Mouse (Mus musculus): ENCODE measurements around the gene Cep95. TPM values are rescaled to one million over a fixed set of nuclear protein-coding genes. Genes with fewer than 3 reads are reported as not detected.

Cep95 gene
- total and polyA plus RNA-seq, 3 experiments: 17.5 to 21.7 (median 19.3) TPM

DNA sequence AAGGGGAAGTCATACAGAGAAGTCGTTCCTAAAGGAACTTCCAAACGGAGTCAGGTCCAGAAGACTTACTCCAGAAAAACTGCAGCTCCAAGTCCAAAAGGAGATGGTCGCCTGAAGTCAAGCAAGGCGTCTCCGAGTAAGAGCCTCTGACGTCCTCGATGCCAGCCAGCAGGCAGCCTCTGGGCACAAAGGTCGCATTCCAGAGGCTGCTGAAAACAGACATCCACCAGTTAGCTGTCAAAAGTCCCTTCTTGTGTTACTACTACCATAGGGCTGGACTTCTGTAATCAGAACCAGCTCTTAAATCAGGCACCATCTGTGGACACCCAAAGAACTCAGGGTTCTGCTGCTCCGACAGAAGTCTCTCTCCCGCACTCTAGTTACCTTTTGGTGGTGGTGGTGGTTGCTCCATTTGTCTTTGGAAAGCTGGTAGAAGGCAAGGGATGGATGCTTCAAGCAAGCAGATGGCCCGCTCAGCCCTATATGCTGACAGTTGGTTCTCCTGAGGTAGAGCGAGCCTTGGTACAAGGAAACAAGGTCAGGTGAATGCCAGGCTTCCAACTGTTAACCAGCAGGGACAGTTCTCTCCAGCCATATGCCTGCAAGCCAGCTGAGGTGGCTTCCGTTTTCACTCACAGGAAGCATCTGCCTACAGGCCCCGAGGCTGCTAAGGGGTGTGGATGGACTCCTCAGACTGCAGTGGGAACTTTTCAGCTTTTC is 25.7 kb downstream of the Cep95 start:
- Histone ChIP-seq H3K4me1 (ENCODE audit: control insufficient read depth in 1 of 2, insufficient read depth in 2 of 2) (no peaks in the 10 kb centered on the region), H3K36me3 (replicated peaks in 1 of 2; ENCODE audit: control insufficient read depth in 1 of 2, insufficient read depth in 1 of 2, low read length in 1 of 2) (peaks cover 83 to 96% of the 10 kb centered on the region in 2 experiments), H3K27ac (ENCODE audit: insufficient read depth, low read depth) (no peak overlapping the region), H3K4me2 (ENCODE audit: insufficient read depth, low read depth, poor library complexity, severe bottlenecking) (no peak overlapping the region), H3K9me3 (replicated peaks; ENCODE audit: low read length) (no peaks in the 10 kb centered on the region), H3K27me3 (replicated peaks) (no peaks in the 10 kb centered on the region), H3K9ac (ENCODE audit: insufficient read depth, low read depth) (no peak overlapping the region), H3K79me2 (replicated peaks; ENCODE audit: control insufficient read depth, extremely low read depth, insufficient read depth, poor library complexity, severe bottlenecking) (no peaks in the 10 kb centered on the region), H3K4me3 (replicated peaks in 1 of 3; ENCODE audit: low read depth in 2 of 3, low read length in 2 of 3, poor library complexity in 1 of 3) (no peak overlapping the region)
- in situ Hi-C loops (cut with MboI; ENCODE audit: low pct_ligation_motif_present, low pct_unique_long_range_greater_than_20kb, low sequenced_read_pairs) (no loop called here), dilution Hi-C loops (cut with MboI; ENCODE audit: extremely low pct_ligation_motif_present, extremely low pct_unique_long_range_greater_than_20kb, low sequenced_read_pairs) (no loop called here)
- no peak for DNase-seq (ENCODE audit: extremely low read depth)
- TF ChIP-seq RAD21 (IDR thresholded peaks at IDR 0.05; ENCODE audit: low read depth, low read length) (no peak), GABPA (IDR thresholded peaks at IDR 0.05; ENCODE audit: insufficient replicate concordance, low read depth, low read length) (no peak), EP300 (IDR thresholded peaks at IDR 0.05; ENCODE audit: low read length) (no peak), MAZ (IDR thresholded peaks at IDR 0.05; ENCODE audit: low read depth, low read length) (no peak), ZMIZ1 (IDR thresholded peaks at IDR 0.05; ENCODE audit: low read depth, low read length) (no peak), KAT2A (IDR thresholded peaks at IDR 0.05; ENCODE audit: insufficient replicate concordance, low read length) (no peak), ZKSCAN1 (IDR thresholded peaks at IDR 0.05; ENCODE audit: borderline replicate concordance, low read depth, low read length) (no peak), NRF1 (IDR thresholded peaks at IDR 0.05; ENCODE audit: low read depth, low read length) (no peak), E2F4 (IDR thresholded peaks at IDR 0.05; ENCODE audit: insufficient replicate concordance, low read depth, low read length) (no peak), RCOR1 (conservative IDR thresholded peaks at IDR 0.05; ENCODE audit: low read depth, low read length) (no peak), TBP (conservative IDR thresholded peaks at IDR 0.05; ENCODE audit: low read depth, low read length) (no peak), MEF2A (IDR thresholded peaks at IDR 0.05; ENCODE audit: borderline replicate concordance, low read depth, low read length) (no peak), PAX5 (IDR thresholded peaks at IDR 0.05; ENCODE audit: low read length) (no peak)

DNA sequence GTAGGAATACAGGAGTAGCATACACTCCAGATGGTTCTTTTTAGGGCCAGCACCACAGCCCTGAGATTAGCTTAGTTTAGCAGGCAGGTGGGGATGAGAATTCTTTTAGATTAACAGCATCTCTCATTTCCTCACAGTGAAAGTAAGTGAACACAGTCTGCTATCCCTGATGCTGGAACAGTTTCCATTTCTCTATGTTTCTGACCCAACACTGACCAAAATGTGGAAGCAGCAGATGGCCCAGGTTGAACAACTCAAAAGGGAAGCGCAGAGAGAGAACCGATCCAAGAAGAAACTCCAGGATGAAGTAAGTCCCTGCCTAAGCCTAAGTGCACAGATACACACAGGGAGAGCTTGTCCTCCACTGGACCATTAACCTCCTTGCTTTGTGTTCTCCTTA is 26.3 kb downstream of the Cep95 start:
- no peak for DNase-seq (ENCODE audit: extremely low read depth)

More for the DNA sequence above, 26.3 kb downstream of the Cep95 start:
- H3K4me2 ChIP-seq (ENCODE audit: insufficient read depth, low read depth, poor library complexity, severe bottlenecking): no peak overlapping the region
- no peak overlapping the region for H3K4me3 ChIP-seq (replicated peaks in 1 of 3; ENCODE audit: low read depth in 2 of 3, low read length in 2 of 3, poor library complexity in 1 of 3)
- in situ Hi-C loops (cut with MboI; ENCODE audit: low pct_ligation_motif_present, low pct_unique_long_range_greater_than_20kb, low sequenced_read_pairs) (no loop called here), dilution Hi-C loops (cut with MboI; ENCODE audit: extremely low pct_ligation_motif_present, extremely low pct_unique_long_range_greater_than_20kb, low sequenced_read_pairs) (no loop called here)
- H3K79me2 ChIP-seq (replicated peaks; ENCODE audit: control insufficient read depth, extremely low read depth, insufficient read depth, poor library complexity, severe bottlenecking): no peaks in the 10 kb centered on the region
- no peak overlapping the region for H3K9ac ChIP-seq (ENCODE audit: insufficient read depth, low read depth)
- peaks cover 84 to 98% of the 10 kb centered on the region in 2 experiments for H3K36me3 ChIP-seq (replicated peaks in 1 of 2; ENCODE audit: control insufficient read depth in 1 of 2, insufficient read depth in 1 of 2, low read length in 1 of 2)
- no peaks in the 10 kb centered on the region for H3K9me3 ChIP-seq (replicated peaks; ENCODE audit: low read length)
- no peak for TF ChIP-seq JUN (IDR thresholded peaks at IDR 0.05; ENCODE audit: insufficient read depth, low read depth, low read length)
- TF ChIP-seq ZMIZ1 (IDR thresholded peaks at IDR 0.05; ENCODE audit: low read depth, low read length): no peak
- no peak for TF ChIP-seq EP300 (IDR thresholded peaks at IDR 0.05; ENCODE audit: low read length)
- TF ChIP-seq TCF12 (IDR thresholded peaks at IDR 0.05; ENCODE audit: low read depth, low read length): no peak
- TF ChIP-seq ZKSCAN1 (IDR thresholded peaks at IDR 0.05; ENCODE audit: borderline replicate concordance, low read depth, low read length): no peak
- no peak for TF ChIP-seq HCFC1 (IDR thresholded peaks at IDR 0.05; ENCODE audit: low read depth, low read length)
- no peak for TF ChIP-seq ELF1 (IDR thresholded peaks at IDR 0.05; ENCODE audit: low read depth, low read length)
- TF ChIP-seq NRF1 (IDR thresholded peaks at IDR 0.05; ENCODE audit: low read depth, low read length): no peak
- no peak for TF ChIP-seq USF2 (conservative IDR thresholded peaks at IDR 0.05; ENCODE audit: low read depth, low read length)
- TF ChIP-seq NELFE (IDR thresholded peaks at IDR 0.05; ENCODE audit: low read depth, low read length): no peak
- TF ChIP-seq PAX5 (IDR thresholded peaks at IDR 0.05; ENCODE audit: low read length): no peak
- TF ChIP-seq TBP (conservative IDR thresholded peaks at IDR 0.05; ENCODE audit: low read depth, low read length): no peak
- TF ChIP-seq ZC3H11A (IDR thresholded peaks at IDR 0.05; ENCODE audit: low read depth, low read length): no peak
- no peak for TF ChIP-seq CTCF (conservative IDR thresholded peaks at IDR 0.05 in 1 of 2, IDR thresholded peaks at IDR 0.05 in 1 of 2; ENCODE audit: low read depth in 2 of 2, low read length in 2 of 2)
- H3K27ac ChIP-seq (ENCODE audit: insufficient read depth, low read depth): no peak overlapping the region
- no peaks in the 10 kb centered on the region for H3K27me3 ChIP-seq (replicated peaks)
- no peaks in the 10 kb centered on the region for H3K4me1 ChIP-seq (ENCODE audit: control insufficient read depth in 1 of 2, insufficient read depth in 2 of 2)
